Mouse (Mus musculus) megakaryocyte, embryonic 14.5 days (primary cell): ENCODE measurements at regions not wholly inside any gene's neighbourhood (a gene's known extent, or its start where the extent isn't known, plus 50 kb on each side); places are given as distances from the start of the nearest gene placed in this dataset.

Source experiments
- H3K27me3 ChIP-seq: replicated peaks from 2 replicates; pipeline ENCODE3; 2012; ENCODE audit warnings: inconsistent platforms
- H3K36me3 ChIP-seq: replicated peaks from 2 replicates; pipeline ENCODE3; 2012; ENCODE audit warnings: low read length, inconsistent platforms, mixed read lengths
- H3K4me1 ChIP-seq: 2 replicates; pipeline ENCODE4 v1.6.1; 2012; ENCODE audit warnings: inconsistent platforms
- H3K4me3 ChIP-seq: replicated peaks from 2 replicates; pipeline ENCODE3; 2012; ENCODE audit warnings: moderate library complexity, mild to moderate bottlenecking, inconsistent platforms
- H3K9me3 ChIP-seq: 2 replicates; pipeline ENCODE4 v1.6.1; 2012; ENCODE audit warnings: inconsistent platforms
- FLI1 ChIP-seq: IDR thresholded peaks from 2 replicates; pipeline ENCODE4 v1.6.1; 2012; ENCODE audit warnings: low read length, inconsistent platforms, mixed read lengths
- GATA1 ChIP-seq: IDR thresholded peaks from 3 replicates; pipeline ENCODE4 v1.6.1; 2012; ENCODE audit warnings: mixed read lengths, low read length, inconsistent platforms, borderline replicate concordance

GRCm38 (mm10) chr16:78456345-78456744, 79.4 kb upstream of the Btg3 start:
- no peak for TF ChIP-seq FLI1
- no peak for TF ChIP-seq GATA1
- H3K27me3 ChIP-seq, result peaks cover 2% of the 10 kb centered on the region
- H3K9me3 ChIP-seq, result peaks cover 5% of the 10 kb centered on the region; the same call in 1 of the 2 replicates
- peaks cover 10% of the 10 kb centered on the region; the same call in 1 of the 2 replicates for H3K4me1 ChIP-seq
- no peaks in the 10 kb centered on the region for H3K36me3 ChIP-seq
- H3K4me3 ChIP-seq, result no peak overlapping the region

- no peaks in the 10 kb centered on the region for H3K36me3 ChIP-seq
- H3K27me3 ChIP-seq, result no peaks in the 10 kb centered on the region
- no peak overlapping the region for H3K4me3 ChIP-seq
- TF ChIP-seq FLI1, result no peak
- TF ChIP-seq GATA1, result no peak
- H3K9me3 ChIP-seq, result no peaks in the 10 kb centered on the region
- H3K4me1 ChIP-seq, result 0 out of 2 replicates have a peak, but pooled peaks cover 3% of the 10 kb centered on the region
These were observed 77.5 kb upstream of the Btg3 start for GRCm38 (mm10) chr16:78454509-78454908.

GRCm38 (mm10) chr16:78452303-78452702, 75.3 kb upstream of the Btg3 start:
- Histone ChIP-seq H3K27me3 (no peaks in the 10 kb centered on the region), H3K36me3 (no peaks in the 10 kb centered on the region), H3K4me1 (no peaks in the 10 kb centered on the region), H3K9me3 (no peaks in the 10 kb centered on the region), H3K4me3 (no peak overlapping the region)
- TF ChIP-seq FLI1 (no peak), GATA1 (no peak)

- H3K36me3 ChIP-seq, result no peaks in the 10 kb centered on the region
- H3K4me1 ChIP-seq, result no peaks in the 10 kb centered on the region
- H3K27me3 ChIP-seq, result no peaks in the 10 kb centered on the region
- no peak overlapping the region for H3K4me3 ChIP-seq
- TF ChIP-seq FLI1 (no peak), GATA1 (no peak)
- H3K9me3 ChIP-seq, result no peaks in the 10 kb centered on the region
These were observed 74.8 kb upstream of the Btg3 start for GRCm38 (mm10) chr16:78451750-78452149.

- TF ChIP-seq FLI1 (no peak), GATA1 (no peak)
- Histone ChIP-seq H3K36me3 (no peaks in the 10 kb centered on the region), H3K9me3 (no peaks in the 10 kb centered on the region), H3K4me3 (no peak overlapping the region), H3K27me3 (no peaks in the 10 kb centered on the region), H3K4me1 (no peaks in the 10 kb centered on the region)
These were observed 74.3 kb upstream of the Btg3 start for GRCm38 (mm10) chr16:78451251-78451650.

GRCm38 (mm10) chr16:78449231-78449630, 72.2 kb upstream of the Btg3 start:
- Histone ChIP-seq H3K4me1 (no peaks in the 10 kb centered on the region), H3K9me3 (no peaks in the 10 kb centered on the region), H3K36me3 (no peaks in the 10 kb centered on the region), H3K4me3 (no peak overlapping the region), H3K27me3 (no peaks in the 10 kb centered on the region)
- TF ChIP-seq FLI1, result no peak
- no peak for TF ChIP-seq GATA1

GRCm38 (mm10) chr16:78443262-78443661, 66.3 kb upstream of the Btg3 start:
- Histone ChIP-seq H3K9me3 (peaks cover 15% of the 10 kb centered on the region), H3K4me3 (no peak overlapping the region), H3K36me3 (no peaks in the 10 kb centered on the region), H3K27me3 (no peaks in the 10 kb centered on the region), H3K4me1 (no peaks in the 10 kb centered on the region)
- TF ChIP-seq FLI1, result no peak
- TF ChIP-seq GATA1, result no peak

GRCm38 (mm10) chr16:78442830-78443229, 65.8 kb upstream of the Btg3 start:
- TF ChIP-seq GATA1 (no peak), FLI1 (no peak)
- H3K9me3 ChIP-seq, result peaks cover 15% of the 10 kb centered on the region
- H3K36me3 ChIP-seq, result no peaks in the 10 kb centered on the region
- no peaks in the 10 kb centered on the region for H3K27me3 ChIP-seq
- H3K4me1 ChIP-seq, result no peaks in the 10 kb centered on the region
- no peak overlapping the region for H3K4me3 ChIP-seq

GRCm38 (mm10) chr16:78441961-78442360, 65.0 kb upstream of the Btg3 start:
- Histone ChIP-seq H3K36me3 (no peaks in the 10 kb centered on the region), H3K27me3 (no peaks in the 10 kb centered on the region), H3K4me3 (no peak overlapping the region), H3K4me1 (no peaks in the 10 kb centered on the region), H3K9me3 (peaks cover 15% of the 10 kb centered on the region)
- TF ChIP-seq FLI1 (no peak), GATA1 (no peak)

GRCm38 (mm10) chr16:78435707-78436106, 58.7 kb upstream of the Btg3 start:
- TF ChIP-seq FLI1, result no peak
- Histone ChIP-seq H3K9me3 (peaks cover 15% of the 10 kb centered on the region), H3K4me3 (no peak overlapping the region), H3K36me3 (no peaks in the 10 kb centered on the region), H3K4me1 (no peaks in the 10 kb centered on the region; the same call in 1 of the 2 replicates), H3K27me3 (no peaks in the 10 kb centered on the region)
